Mouse (Mus musculus): ENCODE results near the gene E130309D02Rik. TPM values are rescaled to one million over a fixed set of nuclear protein-coding genes. Genes with fewer than 3 reads are reported as not detected.

The E130309D02Rik gene
- total RNA-seq, 2 experiments from 2014 or later: 21.8 to 22.6 TPM

- peak; percentile 58 for DNase-seq
Measured at GRCm38 (mm10) chr5:143308825-143309224, 6.3 kb downstream of the E130309D02Rik start.

GRCm38 (mm10) chr5:143304251-143304650, 10.9 kb downstream of the E130309D02Rik start:
- DNase-seq: no peak

GRCm38 (mm10) chr5:143301296-143301695, 13.9 kb downstream of the E130309D02Rik start:
- DNase-seq: peak; percentile 44

- peak; percentile 66 for DNase-seq
Measured at GRCm38 (mm10) chr5:143299686-143300085, 15.5 kb downstream of the E130309D02Rik start.

GRCm38 (mm10) chr5:143298391-143298790, 16.8 kb downstream of the E130309D02Rik start:
- no peak for DNase-seq

GRCm38 (mm10) chr5:143297986-143298385, 17.2 kb downstream of the E130309D02Rik start:
- peak; percentile 26 for DNase-seq

- no peak for DNase-seq
Measured at GRCm38 (mm10) chr5:143295330-143295729, 19.8 kb downstream of the E130309D02Rik start.

- no peak for DNase-seq
Measured at GRCm38 (mm10) chr5:143294862-143295261, 20.3 kb downstream of the E130309D02Rik start.

- peak; percentile 14 for DNase-seq
Measured at GRCm38 (mm10) chr5:143293404-143293803, 21.8 kb downstream of the E130309D02Rik start, which contains the start of gene Zfp853. Gene Zfp853 (minus strand): TSS chr5:143293623.

GRCm38 (mm10) chr5:143292879-143293278, 22.3 kb downstream of the E130309D02Rik start:
- no peak for DNase-seq

GRCm38 (mm10) chr5:143289299-143289698, 25.9 kb downstream of the E130309D02Rik start:
- DNase-seq: no peak

- DNase-seq: no peak
Measured at GRCm38 (mm10) chr5:143288378-143288911, 26.7 kb downstream of the E130309D02Rik start.

- DNase-seq: no peak
Measured at GRCm38 (mm10) chr5:143287774-143288328, 27.3 kb downstream of the E130309D02Rik start.

GRCm38 (mm10) chr5:143284762-143285161, 30.4 kb downstream of the E130309D02Rik start:
- DNase-seq: no peak

- DNase-seq: no peak
Measured at GRCm38 (mm10) chr5:143279247-143279646, 35.9 kb downstream of the E130309D02Rik start.

- DNase-seq: no peak
Measured at GRCm38 (mm10) chr5:143275761-143276160, 39.4 kb downstream of the E130309D02Rik start.

- no peak for DNase-seq
Measured at GRCm38 (mm10) chr5:143272540-143273330, 42.4 kb downstream of the E130309D02Rik start.

GRCm38 (mm10) chr5:143272108-143272507, 43.1 kb downstream of the E130309D02Rik start:
- DNase-seq: no peak

- DNase-seq: no peak
Measured at GRCm38 (mm10) chr5:143271642-143272041, 43.5 kb downstream of the E130309D02Rik start.

- no peak for DNase-seq
Measured at GRCm38 (mm10) chr5:143270151-143270519, 45.0 kb downstream of the E130309D02Rik start.

GRCm38 (mm10) chr5:143269363-143270150, 45.6 kb downstream of the E130309D02Rik start, which contains the start of gene Zfp316:
Gene Zfp316 (minus strand): TSS chr5:143270022.
- peak; percentile 73 for DNase-seq

GRCm38 (mm10) chr5:143268985-143269362, 46.2 kb downstream of the E130309D02Rik start:
- DNase-seq: no peak

- no peak for DNase-seq
Measured at GRCm38 (mm10) chr5:143266794-143267193, 48.4 kb downstream of the E130309D02Rik start.
